Mouse (Mus musculus): ENCODE measurements around the gene Akr1b3. TPM values are rescaled to one million over a fixed set of nuclear protein-coding genes. Genes with fewer than 3 reads are reported as not detected.

Gene Akr1b3
- polyA plus RNA-seq, 1 experiment from 2014 or later, result 207 TPM

Other genes starting within 250 kb of the Akr1b3 start
- gene Slc35b4, start 140.4 kb downstream of the Akr1b3 start, polyA plus RNA-seq (2014; fragmentation: Nextera tagmentation; extraction: Ambion mirVana), result 28.4 and 64.8 TPM in 2 replicates
- gene Akr1b8, start 36.6 kb upstream of the Akr1b3 start, polyA plus RNA-seq (2014; fragmentation: Nextera tagmentation; extraction: Ambion mirVana), result 14.9 and 15.6 TPM in 2 replicates
- 24.2 and 27.6 TPM in 2 replicates for gene Akr1b10, start 66.7 kb upstream of the Akr1b3 start, polyA plus RNA-seq (2014; fragmentation: Nextera tagmentation; extraction: Ambion mirVana)
- gene Akr1b7, start 94.9 kb upstream of the Akr1b3 start, polyA plus RNA-seq (2014; fragmentation: Nextera tagmentation; extraction: Ambion mirVana), result 32.1 and 33.8 TPM in 2 replicates
- gene Bpgm, start 158.7 kb upstream of the Akr1b3 start, polyA plus RNA-seq (2014; fragmentation: Nextera tagmentation; extraction: Ambion mirVana), result 32.3 and 42.3 TPM in 2 replicates